Mouse (Mus musculus) myocyte (in vitro differentiated cells): ENCODE results near the gene Pdcd2l. TPM values are rescaled to one million over a fixed set of nuclear protein-coding genes. Genes with fewer than 3 reads are reported as not detected.
A peak's percentile ranks its signal among the peaks of the same experiment; 100 is the strongest.
"Not testable (repeated sequence)": the region's sequence is repeated elsewhere in the genome, so short reads cannot be mapped to it uniquely, and the experiment has no call there.

Experiments
- H3K27me3 ChIP-seq: one replicate; pipeline ENCODE4 v1.6.1; 2011; ENCODE audit not compliant: control insufficient read depth, insufficient read depth, insufficient read length
- H3K36me3 ChIP-seq: one replicate; pipeline ENCODE4 v1.6.1; 2011; ENCODE audit not compliant: control insufficient read depth, insufficient read depth
- H3K4me2 ChIP-seq: one replicate; pipeline ENCODE4 v1.6.1; 2011; ENCODE audit warnings: low read depth, control low read depth
- H3K4me3 ChIP-seq: one replicate; pipeline ENCODE4 v1.5.1; 2011; ENCODE audit warnings: mild to moderate bottlenecking, control low read depth, moderate library complexity
- H3K79me2 ChIP-seq: one replicate; pipeline ENCODE4 v1.6.1; 2011; ENCODE audit not compliant: control insufficient read depth, insufficient read depth
- H3ac ChIP-seq: one replicate; pipeline ENCODE4 v1.6.1; 2011; ENCODE audit not compliant: control insufficient read depth, insufficient read length
- CEBPB ChIP-seq: IDR thresholded peaks from 2 replicates; pipeline ENCODE4 v1.6.1; 2011; ENCODE audit warnings: mild to moderate bottlenecking, moderate library complexity; ENCODE audit not compliant: poor library complexity, insufficient read depth, severe bottlenecking
- E2F4 ChIP-seq: IDR thresholded peaks from one replicate; pipeline ENCODE4 v1.6.1; 2011; ENCODE audit warnings: mild to moderate bottlenecking, control low read depth, moderate library complexity; ENCODE audit not compliant: insufficient read depth
- MAX ChIP-seq: IDR thresholded peaks from one replicate; pipeline ENCODE4 v1.6.1; 2011; ENCODE audit warnings: low read depth, mild to moderate bottlenecking, control low read depth
- MYOD1 ChIP-seq, 3 experiments: IDR thresholded peaks; one replicate each; pipeline ENCODE4 v1.6.1; 2011; ENCODE audit warnings: control low read depth in 2 of 3, low read depth in 2 of 3, mild to moderate bottlenecking in 2 of 3, moderate library complexity in 1 of 3; ENCODE audit not compliant: insufficient read length in 2 of 3, control insufficient read depth in 1 of 3
- MYOG ChIP-seq, 3 experiments: IDR thresholded peaks; one replicate each; pipeline ENCODE4 v1.6.1; 2011; ENCODE audit warnings: control low read depth in 2 of 3, low read depth in 2 of 3, mild to moderate bottlenecking in 2 of 3; ENCODE audit not compliant: insufficient read length in 2 of 3, control insufficient read depth in 1 of 3, insufficient read depth in 1 of 3
- POLR2A ChIP-seq: IDR thresholded peaks from one replicate; pipeline ENCODE4 v1.6.1; 2011; ENCODE audit warnings: low read depth, mild to moderate bottlenecking, control low read depth, moderate library complexity; ENCODE audit not compliant: insufficient read length
- POLR2AphosphoS2 ChIP-seq: IDR thresholded peaks from one replicate; pipeline ENCODE4 v1.6.1; 2011; ENCODE audit warnings: low read depth, control low read depth; ENCODE audit not compliant: insufficient read length
- REST ChIP-seq: IDR thresholded peaks from one replicate; pipeline ENCODE4 v1.6.1; 2011; ENCODE audit warnings: mild to moderate bottlenecking, control low read depth, moderate library complexity; ENCODE audit not compliant: insufficient read depth, insufficient read length
- SRF ChIP-seq: IDR thresholded peaks from one replicate; pipeline ENCODE4 v1.6.1; 2011; ENCODE audit warnings: low read depth; ENCODE audit not compliant: control insufficient read depth, insufficient read length
- TCF12 ChIP-seq: IDR thresholded peaks from one replicate; pipeline ENCODE4 v1.6.1; 2011; ENCODE audit warnings: mild to moderate bottlenecking, control low read depth; ENCODE audit not compliant: poor library complexity, insufficient read depth, severe bottlenecking
- TCF3 ChIP-seq: IDR thresholded peaks from one replicate; pipeline ENCODE4 v1.6.1; 2011; ENCODE audit warnings: low read depth, control low read depth; ENCODE audit not compliant: insufficient read length
- USF1 ChIP-seq: IDR thresholded peaks from one replicate; pipeline ENCODE4 v1.6.1; 2011; ENCODE audit warnings: low read depth, mild to moderate bottlenecking, control low read depth, moderate library complexity
- polyA plus RNA-seq: library from polyadenylated mRNA; unstranded; fragments of >200 nt; fragmentation: generic; extraction: Trizol; gene quantifications from one replicate; pipeline ENCODE4 v1.2.1, GENCODE M21; 2012; ENCODE audit warnings: missing spikeins

Pdcd2l gene
- polyA plus RNA-seq, 1 experiment, result 48.4 TPM

GRCm38 (mm10) chr7:34208027-34208745 is 11.7 kb upstream of the Pdcd2l start:
- Histone ChIP-seq H3K27me3 (no peaks in the 10 kb centered on the region), H3K4me2 (no peak overlapping the region), H3K4me3 (no peak overlapping the region), H3ac (no peak overlapping the region), H3K79me2 (no peaks in the 10 kb centered on the region), H3K36me3 (peaks cover 70% of the 10 kb centered on the region)
- no peak for TF ChIP-seq USF1
- no peak for TF ChIP-seq REST
- no peak for TF ChIP-seq CEBPB
- TF ChIP-seq POLR2A, result no peak
- no peak for TF ChIP-seq E2F4
- TF ChIP-seq TCF12, result no peak
- no peak for TF ChIP-seq MAX
- no peak for TF ChIP-seq MYOG (IDR thresholded peaks at IDR 0.05; ENCODE audit: control insufficient read depth in 1 of 3, insufficient read depth in 1 of 3, insufficient read length in 2 of 3, low read depth in 2 of 3)
- TF ChIP-seq POLR2AphosphoS2, result no peak
- TF ChIP-seq SRF, result no peak
- no peak for TF ChIP-seq TCF3
- TF ChIP-seq MYOD1 (IDR thresholded peaks at IDR 0.05; ENCODE audit: control insufficient read depth in 1 of 3, insufficient read length in 2 of 3, low read depth in 2 of 3), result no peak

- H3K4me3 ChIP-seq, result no peak overlapping the region
- H3ac ChIP-seq, result no peak overlapping the region
- H3K36me3 ChIP-seq, result peaks cover 71% of the 10 kb centered on the region
- H3K79me2 ChIP-seq, result no peaks in the 10 kb centered on the region
- H3K27me3 ChIP-seq, result no peaks in the 10 kb centered on the region
- no peak overlapping the region for H3K4me2 ChIP-seq
- TF ChIP-seq CEBPB, result no peak
- TF ChIP-seq TCF12, result no peak
- TF ChIP-seq MYOD1 (IDR thresholded peaks at IDR 0.05; ENCODE audit: control insufficient read depth in 1 of 3, insufficient read length in 2 of 3, low read depth in 2 of 3), result no peak
- no peak for TF ChIP-seq MAX
- TF ChIP-seq POLR2A, result no peak
- no peak for TF ChIP-seq POLR2AphosphoS2
- TF ChIP-seq SRF, result no peak
- TF ChIP-seq TCF3, result no peak
- TF ChIP-seq USF1, result no peak
- TF ChIP-seq REST, result no peak
- TF ChIP-seq E2F4, result no peak
- TF ChIP-seq MYOG (IDR thresholded peaks at IDR 0.05; ENCODE audit: control insufficient read depth in 1 of 3, insufficient read depth in 1 of 3, insufficient read length in 2 of 3, low read depth in 2 of 3), result no peak
These were observed 9.9 kb upstream of the Pdcd2l start for GRCm38 (mm10) chr7:34206331-34206730.

- peaks cover 43% of the 10 kb centered on the region for H3K36me3 ChIP-seq
- H3K4me3 ChIP-seq, H3K79me2 ChIP-seq, H3ac ChIP-seq, H3K27me3 ChIP-seq, H3K4me2 ChIP-seq: not testable (repeated sequence)
These were observed 5.7 kb upstream of the Pdcd2l start for GRCm38 (mm10) chr7:34202147-34202546.

- H3K4me3 ChIP-seq, result no peak overlapping the region
- H3K79me2 ChIP-seq, result no peaks in the 10 kb centered on the region
- peak; percentile 35 for TF ChIP-seq POLR2AphosphoS2
- no peak for TF ChIP-seq SRF
- TF ChIP-seq MAX, result no peak
- TF ChIP-seq E2F4, result no peak
These were observed 4.4 kb upstream of the Pdcd2l start for GRCm38 (mm10) chr7:34200829-34201228.

GRCm38 (mm10) chr7:34198346-34198745 is 1.9 kb upstream of the Pdcd2l start:
- no peak for TF ChIP-seq TCF3
- TF ChIP-seq REST, result no peak
- TF ChIP-seq POLR2AphosphoS2, result no peak
- TF ChIP-seq CEBPB, result no peak
- no peak for TF ChIP-seq MYOD1 (IDR thresholded peaks at IDR 0.05; ENCODE audit: control insufficient read depth in 1 of 3, insufficient read length in 2 of 3, low read depth in 2 of 3)
- TF ChIP-seq TCF12, result no peak
- TF ChIP-seq E2F4, result no peak
- no peak for TF ChIP-seq SRF
- no peak for TF ChIP-seq POLR2A
- TF ChIP-seq MAX, result no peak
- no peak for TF ChIP-seq MYOG (IDR thresholded peaks at IDR 0.05; ENCODE audit: control insufficient read depth in 1 of 3, insufficient read depth in 1 of 3, insufficient read length in 2 of 3, low read depth in 2 of 3)
- no peak for TF ChIP-seq USF1
- Histone ChIP-seq H3K36me3 (peaks cover 9% of the 10 kb centered on the region), H3ac (no peak overlapping the region), H3K27me3 (no peaks in the 10 kb centered on the region), H3K79me2 (no peaks in the 10 kb centered on the region), H3K4me2 (no peak overlapping the region), H3K4me3 (no peak overlapping the region)

More at GRCm38 (mm10) chr7:34200829-34201228, 4.4 kb upstream of the Pdcd2l start:
- H3ac ChIP-seq, result no peak overlapping the region
- no peak overlapping the region for H3K4me2 ChIP-seq
- no peaks in the 10 kb centered on the region for H3K27me3 ChIP-seq
- H3K36me3 ChIP-seq, result peaks cover 31% of the 10 kb centered on the region
